Mouse (Mus musculus) myocyte (in vitro differentiated cells): Measurements from ENCODE around the gene Rbms3. TPM values are rescaled to one million over a fixed set of nuclear protein-coding genes. Genes with fewer than 3 reads are reported as not detected.

ENCODE experiments used
- H3K27me3 ChIP-seq: one replicate; pipeline ENCODE4 v1.6.1; 2011; ENCODE audit not compliant: control insufficient read depth, insufficient read depth, insufficient read length
- H3K36me3 ChIP-seq: one replicate; pipeline ENCODE4 v1.6.1; 2011; ENCODE audit not compliant: control insufficient read depth, insufficient read depth
- H3K4me2 ChIP-seq: one replicate; pipeline ENCODE4 v1.6.1; 2011; ENCODE audit warnings: low read depth, control low read depth
- H3K4me3 ChIP-seq: one replicate; pipeline ENCODE4 v1.5.1; 2011; ENCODE audit warnings: mild to moderate bottlenecking, control low read depth, moderate library complexity
- H3K79me2 ChIP-seq: one replicate; pipeline ENCODE4 v1.6.1; 2011; ENCODE audit not compliant: control insufficient read depth, insufficient read depth
- H3ac ChIP-seq: one replicate; pipeline ENCODE4 v1.6.1; 2011; ENCODE audit not compliant: control insufficient read depth, insufficient read length
- CEBPB ChIP-seq: IDR thresholded peaks from 2 replicates; pipeline ENCODE4 v1.6.1; 2011; ENCODE audit warnings: mild to moderate bottlenecking, moderate library complexity; ENCODE audit not compliant: poor library complexity, insufficient read depth, severe bottlenecking
- E2F4 ChIP-seq: IDR thresholded peaks from one replicate; pipeline ENCODE4 v1.6.1; 2011; ENCODE audit warnings: mild to moderate bottlenecking, control low read depth, moderate library complexity; ENCODE audit not compliant: insufficient read depth
- MAX ChIP-seq: IDR thresholded peaks from one replicate; pipeline ENCODE4 v1.6.1; 2011; ENCODE audit warnings: low read depth, mild to moderate bottlenecking, control low read depth
- MYOD1 ChIP-seq, 3 experiments: IDR thresholded peaks; one replicate each; pipeline ENCODE4 v1.6.1; 2011; ENCODE audit warnings: control low read depth in 2 of 3, low read depth in 2 of 3, mild to moderate bottlenecking in 2 of 3, moderate library complexity in 1 of 3; ENCODE audit not compliant: insufficient read length in 2 of 3, control insufficient read depth in 1 of 3
- MYOG ChIP-seq, 3 experiments: IDR thresholded peaks; one replicate each; pipeline ENCODE4 v1.6.1; 2011; ENCODE audit warnings: control low read depth in 2 of 3, low read depth in 2 of 3, mild to moderate bottlenecking in 2 of 3; ENCODE audit not compliant: insufficient read length in 2 of 3, control insufficient read depth in 1 of 3, insufficient read depth in 1 of 3
- POLR2A ChIP-seq: IDR thresholded peaks from one replicate; pipeline ENCODE4 v1.6.1; 2011; ENCODE audit warnings: low read depth, mild to moderate bottlenecking, control low read depth, moderate library complexity; ENCODE audit not compliant: insufficient read length
- POLR2AphosphoS2 ChIP-seq: IDR thresholded peaks from one replicate; pipeline ENCODE4 v1.6.1; 2011; ENCODE audit warnings: low read depth, control low read depth; ENCODE audit not compliant: insufficient read length
- REST ChIP-seq: IDR thresholded peaks from one replicate; pipeline ENCODE4 v1.6.1; 2011; ENCODE audit warnings: mild to moderate bottlenecking, control low read depth, moderate library complexity; ENCODE audit not compliant: insufficient read depth, insufficient read length
- SRF ChIP-seq: IDR thresholded peaks from one replicate; pipeline ENCODE4 v1.6.1; 2011; ENCODE audit warnings: low read depth; ENCODE audit not compliant: control insufficient read depth, insufficient read length
- TCF12 ChIP-seq: IDR thresholded peaks from one replicate; pipeline ENCODE4 v1.6.1; 2011; ENCODE audit warnings: mild to moderate bottlenecking, control low read depth; ENCODE audit not compliant: poor library complexity, insufficient read depth, severe bottlenecking
- TCF3 ChIP-seq: IDR thresholded peaks from one replicate; pipeline ENCODE4 v1.6.1; 2011; ENCODE audit warnings: low read depth, control low read depth; ENCODE audit not compliant: insufficient read length
- USF1 ChIP-seq: IDR thresholded peaks from one replicate; pipeline ENCODE4 v1.6.1; 2011; ENCODE audit warnings: low read depth, mild to moderate bottlenecking, control low read depth, moderate library complexity
- polyA plus RNA-seq: library from polyadenylated mRNA; unstranded; fragments of >200 nt; fragmentation: generic; extraction: Trizol; gene quantifications from one replicate; pipeline ENCODE4 v1.2.1, GENCODE M21; 2012; ENCODE audit warnings: missing spikeins

The Rbms3 gene
- polyA plus RNA-seq, 1 experiment, result 4.5 TPM

DNA sequence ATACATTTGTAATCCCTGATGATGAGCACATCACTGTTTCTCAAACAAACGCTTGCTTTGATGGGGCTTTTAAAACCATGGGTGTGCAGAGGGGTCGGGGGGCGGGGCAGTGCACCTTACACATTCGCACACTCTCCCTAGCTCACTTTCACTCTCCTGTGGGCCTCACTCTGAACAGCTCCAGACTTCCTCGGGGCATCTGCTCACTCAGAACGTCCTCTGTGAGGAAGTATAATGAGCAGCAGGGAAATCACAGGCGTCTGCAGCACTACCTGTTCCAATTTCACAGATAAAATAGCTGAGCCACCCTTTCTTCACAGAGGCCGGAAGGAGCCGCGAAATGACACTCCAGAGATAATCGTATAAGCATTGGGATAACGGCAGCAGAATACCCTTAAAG is 611.4 kb downstream of the Rbms3 start:
- Histone ChIP-seq H3K36me3 (no peaks in the 10 kb centered on the region), H3K4me3 (no peak overlapping the region), H3K27me3 (no peaks in the 10 kb centered on the region), H3K4me2 (no peak overlapping the region), H3ac (no peak overlapping the region), H3K79me2 (no peaks in the 10 kb centered on the region)
- TF ChIP-seq MYOD1 (IDR thresholded peaks at IDR 0.05; ENCODE audit: control insufficient read depth in 1 of 3, insufficient read length in 2 of 3, low read depth in 2 of 3), result no peak
- TF ChIP-seq TCF12, result no peak
- TF ChIP-seq SRF, result no peak
- TF ChIP-seq E2F4, result no peak
- TF ChIP-seq CEBPB, result no peak
- no peak for TF ChIP-seq USF1
- no peak for TF ChIP-seq TCF3
- no peak for TF ChIP-seq MYOG (IDR thresholded peaks at IDR 0.05; ENCODE audit: control insufficient read depth in 1 of 3, insufficient read depth in 1 of 3, insufficient read length in 2 of 3, low read depth in 2 of 3)
- TF ChIP-seq POLR2A, result no peak
- TF ChIP-seq POLR2AphosphoS2, result no peak
- TF ChIP-seq REST, result no peak
- no peak for TF ChIP-seq MAX

DNA sequence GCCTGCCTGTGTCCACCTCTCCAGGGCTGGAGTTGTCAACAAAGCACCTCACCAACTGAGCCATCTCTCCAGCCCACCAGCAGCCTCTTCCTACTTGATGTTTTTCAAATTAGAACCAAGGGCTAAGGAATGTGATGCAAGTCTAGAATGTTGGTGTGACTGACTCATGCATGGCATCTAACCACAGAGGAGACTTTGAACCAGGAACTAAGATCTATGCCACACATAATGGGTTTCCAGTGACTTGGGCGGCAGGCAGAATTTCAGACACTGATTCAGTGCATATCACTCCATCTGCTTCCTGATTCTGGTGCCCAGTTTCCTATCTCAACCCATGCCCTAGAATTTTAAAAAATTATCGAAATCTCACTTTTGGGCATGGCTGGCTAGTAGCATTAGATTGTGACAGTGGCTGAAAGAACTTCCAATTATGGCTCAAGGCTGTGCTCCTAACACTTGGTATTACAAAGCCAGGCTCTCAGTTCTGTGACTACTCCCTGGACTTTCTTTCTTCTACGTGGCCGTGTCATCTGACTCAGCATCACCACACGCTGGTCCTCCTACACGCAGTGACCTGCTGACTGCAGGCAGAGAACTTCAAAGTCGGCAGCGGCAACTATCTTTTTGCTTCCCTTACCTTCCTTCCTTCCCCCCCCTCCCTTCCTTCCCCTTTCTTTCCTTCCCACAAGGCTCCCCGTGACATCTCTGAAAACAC is 613.0 kb downstream of the Rbms3 start:
- H3K27me3 ChIP-seq, result no peaks in the 10 kb centered on the region
- no peaks in the 10 kb centered on the region for H3K79me2 ChIP-seq
- peak overlapping the region; percentile 74 for H3K4me2 ChIP-seq
- TF ChIP-seq CEBPB (peak; percentile 48; the same call in 1 of the 2 replicates), TCF3 (no peak)
- no peak overlapping the region for H3K4me3 ChIP-seq
- no peak overlapping the region for H3ac ChIP-seq
- no peaks in the 10 kb centered on the region for H3K36me3 ChIP-seq

DNA sequence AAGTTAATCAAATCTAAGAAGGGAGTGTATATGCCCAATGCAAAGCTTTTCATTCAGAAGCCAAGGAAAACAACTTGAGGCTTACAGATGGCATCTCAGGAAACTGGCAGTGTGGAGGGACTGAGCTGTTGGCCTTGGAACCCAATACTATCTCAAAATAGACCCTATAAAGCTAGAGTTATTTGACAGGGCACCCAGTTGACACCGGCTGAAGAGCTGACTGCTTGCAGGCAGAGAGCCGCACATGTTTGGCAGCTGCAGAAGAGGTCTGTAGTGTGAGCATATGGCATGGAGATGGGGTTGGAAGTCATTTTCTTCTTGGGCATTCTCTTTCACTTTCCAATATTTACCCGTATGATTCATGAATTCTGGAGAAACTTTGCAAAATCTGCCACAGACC is 616.3 kb downstream of the Rbms3 start:
- Histone ChIP-seq H3K4me2 (no peak overlapping the region), H3K79me2 (no peaks in the 10 kb centered on the region), H3K27me3 (no peaks in the 10 kb centered on the region), H3K4me3 (no peak overlapping the region), H3ac (no peak overlapping the region), H3K36me3 (no peaks in the 10 kb centered on the region)
- TF ChIP-seq SRF (no peak), MYOD1 (IDR thresholded peaks at IDR 0.05; ENCODE audit: control insufficient read depth in 1 of 3, insufficient read length in 2 of 3, low read depth in 2 of 3) (peak in 1 of 3 experiments; percentile 46), MYOG (IDR thresholded peaks at IDR 0.05; ENCODE audit: control insufficient read depth in 1 of 3, insufficient read depth in 1 of 3, insufficient read length in 2 of 3, low read depth in 2 of 3) (peak in 1 of 3 experiments; percentile 39), POLR2A (no peak)

DNA sequence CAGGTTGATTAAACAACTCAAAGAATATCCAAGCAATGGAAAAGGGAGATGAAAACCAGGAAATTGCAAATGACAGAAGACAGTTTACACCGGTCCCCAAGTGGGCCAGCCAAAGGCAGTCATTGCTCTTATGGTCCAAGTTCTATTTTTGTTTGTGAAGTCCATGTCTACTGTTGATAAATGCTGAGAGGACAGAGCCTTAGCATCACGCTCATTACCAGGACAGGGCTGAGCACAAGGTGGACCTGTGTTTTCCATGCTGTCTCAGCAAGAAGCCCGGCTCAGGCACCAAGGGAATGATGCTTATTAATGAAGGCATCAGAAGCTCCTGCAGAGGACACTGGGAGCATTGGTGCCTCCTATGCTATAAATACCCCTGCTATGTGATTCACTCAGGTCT is 618.9 kb downstream of the Rbms3 start:
- Histone ChIP-seq H3K79me2 (no peaks in the 10 kb centered on the region), H3K4me2 (no peak overlapping the region), H3K36me3 (no peaks in the 10 kb centered on the region), H3K27me3 (no peaks in the 10 kb centered on the region), H3K4me3 (no peak overlapping the region), H3ac (no peak overlapping the region)
- no peak for TF ChIP-seq POLR2A
- no peak for TF ChIP-seq E2F4
- no peak for TF ChIP-seq CEBPB
- TF ChIP-seq TCF12, result no peak
- no peak for TF ChIP-seq MAX
- TF ChIP-seq POLR2AphosphoS2, result no peak
- TF ChIP-seq TCF3, result no peak
- no peak for TF ChIP-seq REST
- no peak for TF ChIP-seq USF1
- TF ChIP-seq SRF, result no peak
- TF ChIP-seq MYOG (IDR thresholded peaks at IDR 0.05; ENCODE audit: control insufficient read depth in 1 of 3, insufficient read depth in 1 of 3, insufficient read length in 2 of 3, low read depth in 2 of 3), result no peak
- no peak for TF ChIP-seq MYOD1 (IDR thresholded peaks at IDR 0.05; ENCODE audit: control insufficient read depth in 1 of 3, insufficient read length in 2 of 3, low read depth in 2 of 3)

DNA sequence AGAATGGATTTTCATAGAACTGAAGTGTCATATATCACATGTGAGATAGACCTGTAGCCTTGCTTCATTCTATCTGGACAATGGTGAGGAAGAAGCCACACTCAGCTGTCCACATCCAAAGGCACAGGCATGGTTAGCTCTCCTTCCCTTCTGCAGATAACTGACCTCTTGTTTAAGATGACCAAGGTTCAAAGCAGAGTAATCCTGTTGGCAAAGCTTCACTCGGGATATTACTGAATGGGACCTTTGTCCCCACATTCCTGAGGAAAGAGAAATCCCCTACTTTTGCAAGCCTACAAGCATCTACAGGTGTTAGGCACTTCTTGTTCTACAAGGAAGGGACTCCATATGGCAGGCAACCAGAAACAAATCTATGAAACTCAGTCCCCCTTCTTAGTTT is 621.5 kb downstream of the Rbms3 start:
- TF ChIP-seq SRF, result no peak
- TF ChIP-seq CEBPB, result no peak
- TF ChIP-seq USF1, result no peak
- no peak for TF ChIP-seq TCF3
- no peak for TF ChIP-seq E2F4
- no peak for TF ChIP-seq TCF12
- Histone ChIP-seq H3K36me3 (no peaks in the 10 kb centered on the region), H3K4me3 (no peak overlapping the region), H3ac (no peak overlapping the region), H3K79me2 (no peaks in the 10 kb centered on the region), H3K27me3 (no peaks in the 10 kb centered on the region), H3K4me2 (no peak overlapping the region)

DNA sequence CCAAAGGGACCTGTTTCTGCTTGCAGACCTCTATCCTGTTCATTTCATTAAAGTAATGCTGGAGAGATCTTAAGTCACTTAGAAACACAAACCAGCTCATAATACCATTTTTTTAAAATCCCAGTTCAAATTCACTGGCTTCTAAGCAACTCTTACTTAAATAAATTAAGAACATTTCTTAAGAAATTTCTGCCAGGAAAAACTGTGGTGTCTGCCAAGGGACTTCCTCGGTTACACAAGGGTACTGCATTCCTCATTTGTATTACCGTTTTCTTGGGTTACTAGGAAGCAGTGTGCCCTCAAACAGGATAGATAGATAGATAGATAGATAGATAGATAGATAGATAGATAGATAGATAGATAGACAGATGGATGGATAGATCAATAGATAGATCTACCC is 627.6 kb downstream of the Rbms3 start:
- Histone ChIP-seq H3ac (no peak overlapping the region), H3K79me2 (no peaks in the 10 kb centered on the region), H3K4me3 (no peak overlapping the region), H3K27me3 (no peaks in the 10 kb centered on the region), H3K36me3 (no peaks in the 10 kb centered on the region), H3K4me2 (no peak overlapping the region)
- TF ChIP-seq POLR2AphosphoS2 (no peak), CEBPB (no peak), REST (no peak), POLR2A (no peak)
